ENCODE assay signal across 9 mouse cellular contexts in genomic region chr7:132247567-132247966, GRCm38 (mm10).
DNase-seq lines count a peak whose midpoint lies in the region; ATAC-seq and TF ChIP-seq lines count a peak whose summit lies in the region.
"Had no signal": no experiment of that assay in that cellular context is flagged by ENCODE, and none has a peak within 500 bp of the region (broad histone marks: within the 10 kb centered on the region; RNA-seq: fewer than 3 reads in every experiment).

No protein-coding gene starts in this region.

- peak overlapping the region; percentile 65; the same call in 1 of the 2 replicates for H3K27ac ChIP-seq in layer of hippocampus, adult 2 months
- H3K27ac ChIP-seq in intestine, embryonic 16.5 days (ENCODE audit: low read length), result peak overlapping the region; percentile 24; the same call in 1 of the 2 replicates
- peak overlapping the region; percentile 66 for H3K27ac ChIP-seq in neural tube, embryonic 14.5 days (ENCODE audit: low read depth, low read length)

- no peaks in the 10 kb centered on the region for H3K27me3 ChIP-seq in intestine, embryonic 16.5 days (replicated peaks; ENCODE audit: control insufficient read depth, insufficient read depth, low read length)
- no peaks in the 10 kb centered on the region for H3K27me3 ChIP-seq in neural tube, embryonic 14.5 days (ENCODE audit: control insufficient read depth, insufficient read depth, low read length)

- peaks cover 9% of the 10 kb centered on the region; the same call in 1 of the 2 replicates for H3K4me1 ChIP-seq in intestine, embryonic 16.5 days (ENCODE audit: control insufficient read depth, insufficient read depth, low read length)
- peaks cover 22% of the 10 kb centered on the region for H3K4me1 ChIP-seq in neural tube, embryonic 14.5 days (ENCODE audit: control insufficient read depth, insufficient read depth, low read length)

- H3K9ac ChIP-seq in intestine, embryonic 16.5 days (ENCODE audit: low read depth, low read length), result 0 out of 2 replicates have a peak overlapping the region, but pooled peaks have one; percentile 21
- H3K9ac ChIP-seq in neural tube, embryonic 14.5 days (replicated peaks; ENCODE audit: low read depth, low read length), result no peak overlapping the region

- TF ChIP-seq CTCF in layer of hippocampus, adult 2 months (conservative IDR thresholded peaks at IDR 0.05), result no peak

- 0 out of 2 replicates have a peak, but pooled peaks have one; percentile 16 for ATAC-seq in intestine, embryonic 16.5 days
- peak; percentile 93 for ATAC-seq in neural tube, embryonic 14.5 days (ENCODE audit: low read depth)

- H3K4me3 ChIP-seq in layer of hippocampus, adult 2 months, result no peak overlapping the region
- H3K4me3 ChIP-seq in intestine, embryonic 16.5 days (ENCODE audit: low read length), result no peak overlapping the region
- no peak overlapping the region for H3K4me3 ChIP-seq in neural tube, embryonic 14.5 days (ENCODE audit: low read depth, low read length)

- WGBS in intestine, embryonic 16.5 days, result 43% methylated on average over 11 of the region's 11 CpGs
- WGBS in neural tube, embryonic 14.5 days, result 9% methylated on average over 11 of the region's 11 CpGs

- peak in 1 of 2 experiments; percentile 30 for DNase-seq in layer of hippocampus, adult 2 months (ENCODE audit: low spot score in 2 of 2)
- DNase-seq in layer of hippocampus, adult 9-11 months, result no peak
- DNase-seq in embryo, embryonic 9.5 days (ENCODE audit: extremely low spot score), result peak; percentile 77
- no peak for DNase-seq in cerebellum, adult 9-10 months
- no peak for DNase-seq in adrenal gland, postnatal 36 days
- DNase-seq in cerebellum, adult 18-20 months, result no peak

- no peaks in the 10 kb centered on the region for H3K9me3 ChIP-seq in intestine, embryonic 16.5 days (ENCODE audit: control insufficient read depth, low read length)
- H3K9me3 ChIP-seq in neural tube, embryonic 14.5 days (ENCODE audit: control insufficient read depth, low read length), result no peaks in the 10 kb centered on the region

- H3K4me2 ChIP-seq in intestine, embryonic 16.5 days (ENCODE audit: low read depth, low read length), result no peak overlapping the region
- H3K4me2 ChIP-seq in neural tube, embryonic 14.5 days (ENCODE audit: low read depth, low read length), result no peak overlapping the region

- H3K36me3 ChIP-seq in intestine, embryonic 16.5 days (ENCODE audit: control insufficient read depth, insufficient read depth, low read length), result no peaks in the 10 kb centered on the region; the same call in none of the 2 replicates
- H3K36me3 ChIP-seq in neural tube, embryonic 14.5 days (ENCODE audit: control insufficient read depth, insufficient read depth, low read length), result no peaks in the 10 kb centered on the region
- H3K36me3 ChIP-seq: G1E had no signal
